Mouse (Mus musculus) ES-E14 (cell line): ENCODE results near the gene Zeb2.

Source experiments
- CHD2 ChIP-seq: IDR thresholded peaks from 2 replicates; pipeline ENCODE4 v1.6.1; 2014; ENCODE audit warnings: mild to moderate bottlenecking, low read depth, low read length, inconsistent platforms
- HCFC1 ChIP-seq: IDR thresholded peaks from 2 replicates; pipeline ENCODE4 v1.6.1; 2012; ENCODE audit warnings: low read length, inconsistent platforms, borderline replicate concordance; ENCODE audit not compliant: insufficient read depth
- MAFK ChIP-seq: IDR thresholded peaks from 2 replicates; pipeline ENCODE4 v1.6.1; 2014; ENCODE audit warnings: mild to moderate bottlenecking, low read depth, low read length, inconsistent platforms; ENCODE audit not compliant: insufficient read depth
- ZC3H11A ChIP-seq: IDR thresholded peaks from 2 replicates; pipeline ENCODE4 v1.6.1; 2012; ENCODE audit warnings: low read depth, mild to moderate bottlenecking, inconsistent platforms, low read length, borderline replicate concordance
- ZNF384 ChIP-seq: IDR thresholded peaks from 2 replicates; pipeline ENCODE4 v1.6.1; 2012; ENCODE audit warnings: low read depth, low read length, inconsistent platforms

DNA sequence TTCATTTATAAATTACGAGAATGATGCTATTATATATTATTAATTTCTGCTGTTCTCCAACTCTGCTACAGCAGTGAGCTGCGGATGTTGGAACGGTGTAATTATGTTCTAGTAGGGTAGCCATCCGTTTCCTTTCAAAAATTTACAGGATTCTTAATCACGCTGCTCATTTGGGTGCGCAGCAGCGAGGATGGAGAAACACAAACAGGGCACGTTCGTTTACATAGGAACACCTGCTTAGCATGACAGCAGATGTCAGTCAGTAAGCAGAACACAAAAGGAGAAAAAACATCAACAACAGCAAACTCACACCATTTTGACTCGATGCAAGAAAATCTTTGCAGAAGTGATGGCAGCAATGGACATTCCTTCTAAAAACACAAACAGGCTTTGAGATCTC lies 34.2 kb downstream of the Zeb2 start:
- TF ChIP-seq MAFK: no peak
- TF ChIP-seq ZC3H11A: no peak
- no peak for TF ChIP-seq ZNF384
- TF ChIP-seq HCFC1: no peak
- no peak for TF ChIP-seq CHD2
